Mouse (Mus musculus): ENCODE measurements around the gene Coro2a. TPM values are rescaled to one million over a fixed set of nuclear protein-coding genes. Genes with fewer than 3 reads are reported as not detected.

Gene Coro2a
- polyA plus RNA-seq, 1 experiment from 2014 or later: 6.8 TPM

- H3K27me3 ChIP-seq (ENCODE audit: control insufficient read depth, insufficient read depth, low read length): no peaks in the 10 kb centered on the region
- ATAC-seq (ENCODE audit: low FRiP score, low TSS enrichment): no peak
- no peak overlapping the region for H3K4me3 ChIP-seq (ENCODE audit: low read length)
- 0 out of 2 replicates have a peak, but pooled peaks cover 3% of the 10 kb centered on the region for H3K9me3 ChIP-seq (ENCODE audit: control insufficient read depth, low read length)
- H3K4me2 ChIP-seq (replicated peaks; ENCODE audit: low read depth, low read length): no peak overlapping the region
- no peak overlapping the region for H3K9ac ChIP-seq (ENCODE audit: low read depth, low read length)
- H3K4me1 ChIP-seq (ENCODE audit: control insufficient read depth, insufficient read depth, low read length): no peaks in the 10 kb centered on the region
- 28% methylated on average over 9 of the region's 9 CpGs for WGBS
- no peaks in the 10 kb centered on the region for H3K36me3 ChIP-seq (ENCODE audit: control insufficient read depth, insufficient read depth, low read length)
- H3K27ac ChIP-seq (ENCODE audit: low read depth, low read length): no peak overlapping the region
Observed at GRCm38 (mm10) chr4:46574024-46574753, 27.8 kb downstream of the Coro2a start.

- Histone ChIP-seq H3K36me3 (ENCODE audit: control insufficient read depth, insufficient read depth, low read length) (no peaks in the 10 kb centered on the region), H3K4me2 (replicated peaks; ENCODE audit: low read depth, low read length) (no peak overlapping the region), H3K4me1 (ENCODE audit: control insufficient read depth, insufficient read depth, low read length) (no peaks in the 10 kb centered on the region), H3K27me3 (ENCODE audit: control insufficient read depth, insufficient read depth, low read length) (no peaks in the 10 kb centered on the region), H3K9ac (ENCODE audit: low read depth, low read length) (no peak overlapping the region), H3K4me3 (ENCODE audit: low read length) (no peak overlapping the region), H3K9me3 (ENCODE audit: control insufficient read depth, low read length) (no peaks in the 10 kb centered on the region), H3K27ac (ENCODE audit: low read depth, low read length) (no peak overlapping the region)
- ATAC-seq (ENCODE audit: low FRiP score, low TSS enrichment): no peak
- 66% methylated on average over 4 of the region's 4 CpGs for WGBS
Observed at GRCm38 (mm10) chr4:46572616-46573015, 29.4 kb downstream of the Coro2a start.

- no peak overlapping the region for H3K4me3 ChIP-seq (ENCODE audit: low read length)
- no peaks in the 10 kb centered on the region for H3K36me3 ChIP-seq (ENCODE audit: control insufficient read depth, insufficient read depth, low read length)
- H3K27ac ChIP-seq (ENCODE audit: low read depth, low read length): no peak overlapping the region
- ATAC-seq (ENCODE audit: low FRiP score, low TSS enrichment): no peak
- no peaks in the 10 kb centered on the region for H3K27me3 ChIP-seq (ENCODE audit: control insufficient read depth, insufficient read depth, low read length)
- H3K4me2 ChIP-seq (replicated peaks; ENCODE audit: low read depth, low read length): no peak overlapping the region
- WGBS: 93% methylated on average over 9 of the region's 9 CpGs
- no peak overlapping the region for H3K9ac ChIP-seq (ENCODE audit: low read depth, low read length)
- no peaks in the 10 kb centered on the region for H3K9me3 ChIP-seq (ENCODE audit: control insufficient read depth, low read length)
- no peaks in the 10 kb centered on the region for H3K4me1 ChIP-seq (ENCODE audit: control insufficient read depth, insufficient read depth, low read length)
Observed at GRCm38 (mm10) chr4:46571744-46572143, 30.3 kb downstream of the Coro2a start.

GRCm38 (mm10) chr4:46569671-46570070, 32.3 kb downstream of the Coro2a start:
- no peak overlapping the region for H3K27ac ChIP-seq (ENCODE audit: low read depth, low read length)
- ATAC-seq (ENCODE audit: low FRiP score, low TSS enrichment): no peak
- H3K9me3 ChIP-seq (ENCODE audit: control insufficient read depth, low read length): no peaks in the 10 kb centered on the region
- H3K9ac ChIP-seq (ENCODE audit: low read depth, low read length): no peak overlapping the region
- H3K4me1 ChIP-seq (ENCODE audit: control insufficient read depth, insufficient read depth, low read length): no peaks in the 10 kb centered on the region
- no peaks in the 10 kb centered on the region for H3K27me3 ChIP-seq (ENCODE audit: control insufficient read depth, insufficient read depth, low read length)
- H3K4me2 ChIP-seq (replicated peaks; ENCODE audit: low read depth, low read length): no peak overlapping the region
- WGBS: 36% methylated on average over 5 of the region's 5 CpGs
- no peaks in the 10 kb centered on the region for H3K36me3 ChIP-seq (ENCODE audit: control insufficient read depth, insufficient read depth, low read length)
- no peak overlapping the region for H3K4me3 ChIP-seq (ENCODE audit: low read length)

DNA sequence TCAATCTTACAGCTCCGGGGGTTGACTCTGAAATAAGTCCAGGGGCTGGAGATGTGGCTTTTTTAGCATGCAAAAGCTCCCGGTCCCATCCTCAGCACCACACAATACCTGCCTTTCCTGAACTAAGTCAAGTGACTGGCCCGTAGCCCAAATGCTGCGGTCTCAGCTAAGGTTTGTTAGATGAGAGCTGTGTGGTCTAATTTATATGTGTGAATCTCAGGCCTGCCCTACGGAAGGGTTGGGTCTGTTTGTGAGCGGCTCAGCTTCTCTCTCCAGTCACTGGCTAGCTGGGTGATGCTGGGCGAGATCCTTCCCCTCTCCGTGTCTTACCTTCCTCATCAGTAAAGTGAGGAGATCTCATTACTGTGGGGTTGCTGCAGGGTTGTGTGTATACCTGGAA, 33.8 kb downstream of the Coro2a start:
- Histone ChIP-seq H3K27me3 (ENCODE audit: control insufficient read depth, insufficient read depth, low read length) (no peaks in the 10 kb centered on the region), H3K9me3 (ENCODE audit: control insufficient read depth, low read length) (no peaks in the 10 kb centered on the region), H3K4me2 (replicated peaks; ENCODE audit: low read depth, low read length) (no peak overlapping the region), H3K4me1 (ENCODE audit: control insufficient read depth, insufficient read depth, low read length) (no peaks in the 10 kb centered on the region), H3K4me3 (ENCODE audit: low read length) (no peak overlapping the region), H3K9ac (ENCODE audit: low read depth, low read length) (no peak overlapping the region), H3K27ac (ENCODE audit: low read depth, low read length) (no peak overlapping the region), H3K36me3 (ENCODE audit: control insufficient read depth, insufficient read depth, low read length) (no peaks in the 10 kb centered on the region)
- 88% methylated on average over 8 of the region's 8 CpGs for WGBS
- ATAC-seq (ENCODE audit: low FRiP score, low TSS enrichment): no peak

DNA sequence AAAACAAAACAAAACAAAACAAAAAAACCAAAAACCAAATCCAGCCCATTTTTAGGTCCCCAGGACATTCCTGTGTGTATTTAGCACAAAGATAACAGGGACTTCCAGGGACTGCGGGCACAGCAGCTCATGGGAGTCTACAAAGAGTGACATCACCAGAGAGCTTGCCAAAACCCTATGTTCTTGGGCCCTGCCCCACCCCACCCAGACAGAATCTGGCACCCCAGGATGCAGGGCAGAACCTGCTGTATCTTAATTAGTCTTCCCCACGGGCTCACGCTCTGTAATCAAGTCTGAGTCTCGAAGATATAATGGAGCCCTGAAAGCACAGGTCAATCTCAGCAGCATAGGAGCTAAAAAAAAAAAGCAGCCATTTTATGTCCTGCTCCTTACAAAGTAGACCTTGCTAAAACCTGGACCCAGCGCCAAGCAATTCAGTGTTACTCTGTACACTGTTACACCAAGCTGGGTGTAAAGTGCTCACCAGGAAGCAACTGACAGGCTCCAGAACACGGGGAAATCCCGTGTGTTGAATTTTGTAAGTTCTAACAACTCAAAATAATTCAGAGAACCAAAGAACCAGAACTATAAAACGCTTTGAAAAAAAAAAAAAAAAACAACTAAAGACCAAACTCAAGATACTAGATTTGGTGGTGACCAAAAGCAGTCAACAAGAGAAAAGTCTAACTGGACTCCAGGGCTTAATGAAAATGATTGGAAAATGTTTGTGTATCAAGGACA, 34.9 kb downstream of the Coro2a start:
- H3K36me3 ChIP-seq (ENCODE audit: control insufficient read depth, insufficient read depth, low read length): no peaks in the 10 kb centered on the region
- no peak overlapping the region for H3K4me3 ChIP-seq (ENCODE audit: low read length)
- 79% methylated on average over 8 of the region's 8 CpGs for WGBS
- H3K27ac ChIP-seq (ENCODE audit: low read depth, low read length): no peak overlapping the region
- no peak overlapping the region for H3K4me2 ChIP-seq (replicated peaks; ENCODE audit: low read depth, low read length)
- H3K27me3 ChIP-seq (ENCODE audit: control insufficient read depth, insufficient read depth, low read length): no peaks in the 10 kb centered on the region
- ATAC-seq (ENCODE audit: low FRiP score, low TSS enrichment): no peak
- H3K4me1 ChIP-seq (ENCODE audit: control insufficient read depth, insufficient read depth, low read length): no peaks in the 10 kb centered on the region
- H3K9me3 ChIP-seq (ENCODE audit: control insufficient read depth, low read length): no peaks in the 10 kb centered on the region
- H3K9ac ChIP-seq (ENCODE audit: low read depth, low read length): no peak overlapping the region

DNA sequence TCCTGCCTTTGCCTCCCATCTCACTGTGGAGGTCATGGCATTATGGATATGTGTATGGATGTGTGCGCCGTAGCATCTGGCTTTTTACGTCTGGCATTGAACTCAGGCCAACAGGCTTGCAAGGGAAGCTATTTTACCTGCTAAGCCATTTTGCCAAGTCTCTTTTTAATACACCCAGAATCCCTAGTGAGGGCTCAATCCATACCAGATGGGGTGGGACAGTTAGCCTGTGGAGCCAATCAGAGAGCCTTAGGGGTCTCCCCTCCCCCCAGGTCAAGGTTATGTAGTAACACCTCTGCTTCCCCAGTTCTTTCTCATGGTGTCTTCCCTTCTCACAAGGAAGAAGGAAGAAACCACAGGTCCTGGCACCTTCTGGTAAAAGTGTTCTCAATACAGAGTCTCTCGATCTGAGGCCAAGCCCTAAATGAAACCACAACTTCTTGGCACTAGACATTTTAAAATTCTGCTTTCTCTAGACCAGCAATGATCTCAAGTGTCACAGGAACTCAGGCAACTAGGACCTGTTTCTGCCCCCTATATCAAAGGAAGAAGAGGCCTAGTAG, 36.5 kb downstream of the Coro2a start:
- Histone ChIP-seq H3K9me3 (ENCODE audit: control insufficient read depth, low read length) (no peaks in the 10 kb centered on the region), H3K4me1 (ENCODE audit: control insufficient read depth, insufficient read depth, low read length) (no peaks in the 10 kb centered on the region), H3K36me3 (ENCODE audit: control insufficient read depth, insufficient read depth, low read length) (no peaks in the 10 kb centered on the region), H3K27ac (ENCODE audit: low read depth, low read length) (no peak overlapping the region), H3K4me3 (ENCODE audit: low read length) (no peak overlapping the region), H3K4me2 (replicated peaks; ENCODE audit: low read depth, low read length) (no peak overlapping the region), H3K27me3 (ENCODE audit: control insufficient read depth, insufficient read depth, low read length) (no peaks in the 10 kb centered on the region), H3K9ac (ENCODE audit: low read depth, low read length) (no peak overlapping the region)
- 94% methylated on average over 4 of the region's 4 CpGs for WGBS
- ATAC-seq (ENCODE audit: low FRiP score, low TSS enrichment): no peak

DNA sequence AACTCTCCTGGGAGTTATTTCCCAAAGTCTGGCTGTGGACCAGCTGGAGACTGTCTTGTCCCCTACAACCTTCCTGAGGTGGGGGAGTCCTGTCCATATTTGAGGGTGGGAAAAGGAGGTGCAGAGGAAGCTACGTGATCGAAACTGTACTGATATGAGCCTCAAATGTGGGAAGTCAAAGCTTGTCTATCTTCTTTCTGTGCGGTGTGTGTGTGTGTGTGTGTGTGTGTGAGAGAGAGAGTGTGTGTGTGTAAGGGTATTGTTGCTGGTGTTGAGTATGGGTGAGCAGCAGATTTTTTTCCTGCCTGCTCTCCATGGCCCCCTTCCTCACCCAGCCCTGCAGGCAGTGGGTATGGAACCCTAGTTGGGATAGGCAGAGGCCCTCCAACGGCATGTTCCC, 37.8 kb downstream of the Coro2a start:
- Histone ChIP-seq H3K4me2 (replicated peaks; ENCODE audit: low read depth, low read length) (no peak overlapping the region), H3K4me3 (ENCODE audit: low read length) (no peak overlapping the region), H3K9me3 (ENCODE audit: control insufficient read depth, low read length) (no peaks in the 10 kb centered on the region), H3K9ac (ENCODE audit: low read depth, low read length) (no peak overlapping the region), H3K27ac (ENCODE audit: low read depth, low read length) (no peak overlapping the region), H3K4me1 (ENCODE audit: control insufficient read depth, insufficient read depth, low read length) (no peaks in the 10 kb centered on the region), H3K36me3 (ENCODE audit: control insufficient read depth, insufficient read depth, low read length) (no peaks in the 10 kb centered on the region), H3K27me3 (ENCODE audit: control insufficient read depth, insufficient read depth, low read length) (no peaks in the 10 kb centered on the region)
- ATAC-seq (ENCODE audit: low FRiP score, low TSS enrichment): no peak
- WGBS: 89% methylated on average over 4 of the region's 4 CpGs

DNA sequence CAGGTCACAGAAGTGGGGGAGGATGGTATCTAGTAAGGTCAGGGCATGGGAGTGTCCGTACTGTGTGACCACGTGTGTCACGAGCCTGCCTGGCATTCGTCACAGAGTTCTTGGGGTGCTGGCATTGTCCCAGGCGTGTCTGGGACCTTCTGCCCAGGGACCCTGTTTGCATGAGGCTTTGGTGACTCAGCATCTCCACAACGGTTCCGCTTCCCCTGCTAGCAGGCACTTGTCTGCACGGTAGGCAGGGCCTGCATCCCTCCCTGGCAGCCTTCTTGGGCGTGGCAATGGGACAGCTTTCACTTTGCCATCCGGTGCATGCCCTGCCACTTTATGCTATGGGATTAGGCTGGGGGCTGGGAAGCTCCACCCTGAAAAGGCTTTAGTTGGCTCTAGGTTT, 38.2 kb downstream of the Coro2a start:
- no peak overlapping the region for H3K27ac ChIP-seq (ENCODE audit: low read depth, low read length)
- no peak overlapping the region for H3K9ac ChIP-seq (ENCODE audit: low read depth, low read length)
- no peaks in the 10 kb centered on the region for H3K27me3 ChIP-seq (ENCODE audit: control insufficient read depth, insufficient read depth, low read length)
- no peak overlapping the region for H3K4me3 ChIP-seq (ENCODE audit: low read length)
- 67% methylated on average over 10 of the region's 10 CpGs for WGBS
- no peak for ATAC-seq (ENCODE audit: low FRiP score, low TSS enrichment)
- H3K9me3 ChIP-seq (ENCODE audit: control insufficient read depth, low read length): no peaks in the 10 kb centered on the region
- no peak overlapping the region for H3K4me2 ChIP-seq (replicated peaks; ENCODE audit: low read depth, low read length)
- H3K4me1 ChIP-seq (ENCODE audit: control insufficient read depth, insufficient read depth, low read length): no peaks in the 10 kb centered on the region
- H3K36me3 ChIP-seq (ENCODE audit: control insufficient read depth, insufficient read depth, low read length): no peaks in the 10 kb centered on the region

Data from kidney, embryonic 14.5 days (tissue).